Mouse (Mus musculus): ENCODE data around the gene Acp6. TPM values are rescaled to one million over a fixed set of nuclear protein-coding genes. Genes with fewer than 3 reads are reported as not detected.
"Not testable (repeated sequence)": the region's sequence is repeated elsewhere in the genome, so short reads cannot be mapped to it uniquely, and the experiment has no call there.

Acp6 gene
- 15.2 and 19.0 TPM in 2 replicates for polyA plus RNA-seq (2015; fragmentation: Nextera tagmentation; extraction: Ambion mirVana)

DNA sequence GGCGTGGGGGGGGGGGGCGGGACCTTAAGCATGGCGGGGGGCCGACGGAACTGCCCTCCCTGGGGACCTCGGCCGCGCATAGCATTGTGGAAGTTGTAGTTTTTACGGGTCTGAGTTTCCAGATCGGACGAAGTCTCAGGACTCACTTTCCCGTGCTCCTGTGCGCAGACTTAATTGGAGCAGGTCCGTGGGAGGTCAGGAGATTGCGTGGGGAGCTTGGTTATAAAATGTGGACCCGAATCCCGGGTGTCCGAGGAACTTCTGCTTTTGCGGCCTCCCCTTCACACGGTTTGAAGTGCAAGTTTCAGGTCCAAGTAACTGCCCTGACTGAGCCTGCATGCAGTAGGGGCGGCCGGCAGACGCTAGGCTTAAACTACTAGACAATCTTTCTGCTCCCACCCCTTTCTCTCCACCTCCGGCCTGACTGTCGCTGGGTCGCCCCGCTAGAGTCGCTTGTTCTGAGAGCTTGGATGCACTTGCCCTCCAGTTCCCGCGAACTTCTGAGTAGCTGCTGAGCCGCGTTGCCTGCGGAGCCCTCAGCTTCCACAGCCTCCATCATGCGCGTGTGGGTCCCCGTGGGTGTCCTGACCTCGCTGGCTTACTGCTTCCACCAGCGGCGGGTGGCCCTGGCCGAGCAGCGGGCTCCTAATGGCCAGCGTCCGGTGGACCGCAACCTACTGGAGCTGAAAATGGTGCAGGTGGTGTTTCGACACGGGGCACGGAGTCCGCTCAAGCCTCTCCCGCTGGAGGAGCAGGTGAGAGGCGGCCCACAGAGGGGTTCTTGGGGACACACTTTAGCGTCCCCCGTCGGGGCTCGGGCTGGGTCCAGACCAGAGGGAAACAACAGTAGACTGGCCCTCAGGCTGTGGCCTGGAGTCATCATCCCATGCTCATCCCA, at the start of gene Acp6:
Gene Acp6 (plus strand): TSS at position 167 of the 898 bp plus-strand sequence.
- Histone ChIP-seq H3K4me1 (replicated peaks) (peaks cover 19% of the 10 kb centered on the region), H3K9ac (replicated peaks) (peak within 1 kb of the TSS; percentile 75), H3K9me3 (no peaks in the 10 kb centered on the region), H3K27ac (peak within 1 kb of the TSS; percentile 70), H3K27me3 (no peaks in the 10 kb centered on the region), H3K4me3 (replicated peaks) (peak within 1 kb of the TSS; percentile 70), H3K4me2 (replicated peaks) (peak within 1 kb of the TSS; percentile 91), H3K36me3 (no peaks in the 10 kb centered on the region)
- under 1% methylated on average over 50 of the region's 54 CpGs for WGBS
- peak; percentile 95 for ATAC-seq

DNA sequence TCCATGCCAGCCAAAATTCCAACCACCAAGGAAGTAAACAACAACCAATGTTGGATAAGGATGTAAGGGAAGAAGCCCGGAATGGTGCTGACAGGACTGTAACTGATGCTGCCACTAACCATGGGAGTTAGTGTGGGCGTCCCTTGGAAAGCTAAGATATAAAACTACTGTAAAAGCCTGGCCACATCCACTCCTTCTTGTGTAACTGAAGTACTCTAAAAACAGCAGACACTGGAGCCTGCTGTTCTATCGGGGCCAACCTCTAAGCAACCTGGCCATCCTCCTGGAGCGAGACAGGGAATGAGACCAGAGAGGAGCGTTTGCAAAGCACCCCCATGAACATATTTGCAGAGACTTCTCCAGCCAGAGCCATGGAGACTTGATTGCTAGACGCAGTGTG, 41.1 kb upstream of the Acp6 start:
- H3K27me3 ChIP-seq = no peaks in the 10 kb centered on the region
- H3K4me1 ChIP-seq (replicated peaks) = no peaks in the 10 kb centered on the region
- H3K9ac ChIP-seq (replicated peaks) = no peak overlapping the region
- no peak overlapping the region for H3K4me2 ChIP-seq (replicated peaks)
- H3K4me3 ChIP-seq (replicated peaks) = no peak overlapping the region
- H3K36me3 ChIP-seq = no peaks in the 10 kb centered on the region
- no peak overlapping the region for H3K27ac ChIP-seq
- 93% methylated on average over 6 of the region's 6 CpGs for WGBS
- no peaks in the 10 kb centered on the region for H3K9me3 ChIP-seq
- ATAC-seq = no peak

DNA sequence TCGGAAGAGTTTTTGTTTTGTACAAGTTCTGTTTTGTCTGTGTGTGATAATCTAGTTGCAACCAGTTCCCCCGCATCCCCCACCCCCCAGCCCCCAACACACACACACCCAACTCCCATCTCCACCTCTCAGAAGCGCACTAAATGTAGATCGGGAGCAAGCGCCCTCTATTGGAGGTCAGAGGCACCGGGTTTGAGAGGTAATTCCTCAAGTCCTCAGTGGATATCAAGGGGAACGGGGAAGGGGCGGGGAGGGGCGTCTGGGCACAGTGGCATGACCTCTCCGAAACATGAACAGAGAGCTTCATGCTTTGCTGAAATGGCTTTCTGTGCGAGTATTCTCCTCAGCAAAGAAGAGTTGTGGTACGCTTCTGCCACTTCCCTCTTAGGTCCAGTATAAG, 40.3 kb upstream of the Acp6 start:
- no peaks in the 10 kb centered on the region for H3K4me1 ChIP-seq (replicated peaks)
- H3K4me3 ChIP-seq (replicated peaks) = no peak overlapping the region
- H3K9ac ChIP-seq (replicated peaks) = no peak overlapping the region
- no peak overlapping the region for H3K27ac ChIP-seq
- WGBS = 57% methylated on average over 12 of the region's 12 CpGs
- H3K9me3 ChIP-seq = no peaks in the 10 kb centered on the region
- H3K27me3 ChIP-seq = no peaks in the 10 kb centered on the region
- H3K36me3 ChIP-seq = no peaks in the 10 kb centered on the region
- H3K4me2 ChIP-seq (replicated peaks) = no peak overlapping the region
- ATAC-seq = no peak

DNA sequence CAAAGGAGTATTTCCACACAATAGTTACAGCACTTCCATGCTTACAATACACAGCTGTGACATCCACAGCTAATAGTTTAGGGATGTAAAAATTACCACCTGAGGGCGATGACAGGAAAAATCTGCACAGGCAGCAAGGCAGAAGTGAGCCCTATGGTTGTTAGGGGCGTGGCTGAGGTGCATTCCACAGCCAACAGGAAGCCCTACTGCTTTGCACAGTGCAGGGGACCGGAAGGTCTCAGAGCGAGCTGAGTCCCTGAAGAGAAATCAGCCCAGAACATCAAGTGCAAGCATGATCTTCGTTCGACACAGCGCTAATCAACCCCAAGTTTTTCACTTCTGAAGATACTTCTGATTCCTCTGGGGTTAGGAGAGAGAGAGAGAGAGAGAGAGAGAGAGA, 34.4 kb upstream of the Acp6 start:
- WGBS = 61% methylated on average over 7 of the region's 7 CpGs
- no peak overlapping the region for H3K4me2 ChIP-seq (replicated peaks)
- ATAC-seq = no peak
- no peak overlapping the region for H3K27ac ChIP-seq
- H3K4me1 ChIP-seq (replicated peaks) = no peaks in the 10 kb centered on the region
- no peaks in the 10 kb centered on the region for H3K9me3 ChIP-seq
- no peak overlapping the region for H3K4me3 ChIP-seq (replicated peaks)
- no peaks in the 10 kb centered on the region for H3K27me3 ChIP-seq
- H3K9ac ChIP-seq (replicated peaks) = no peak overlapping the region
- H3K36me3 ChIP-seq = no peaks in the 10 kb centered on the region

DNA sequence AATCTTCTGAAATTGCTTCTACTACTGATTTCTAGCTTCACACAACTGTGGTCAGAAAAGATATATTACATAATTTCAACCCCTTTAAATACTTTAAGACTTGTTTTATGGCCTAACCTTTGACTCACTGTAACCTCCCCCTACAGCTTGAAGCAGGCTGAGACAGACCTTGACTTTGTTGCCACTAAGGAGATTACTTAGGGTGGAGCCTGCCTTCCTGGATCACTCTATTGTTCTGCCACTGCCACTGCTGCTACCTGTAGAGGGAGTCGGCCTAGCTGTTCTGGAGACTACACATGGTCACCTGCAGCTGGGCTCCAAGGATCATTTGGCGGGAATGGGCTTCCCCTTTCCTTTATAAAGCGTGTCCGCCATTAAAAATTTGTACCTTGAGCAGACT, 29.2 kb upstream of the Acp6 start:
- H3K9me3 ChIP-seq = 0 out of 2 replicates have a peak, but pooled peaks cover 1% of the 10 kb centered on the region
- no peak overlapping the region for H3K4me3 ChIP-seq (replicated peaks)
- no peaks in the 10 kb centered on the region for H3K27me3 ChIP-seq
- H3K9ac ChIP-seq (replicated peaks) = no peak overlapping the region
- H3K27ac ChIP-seq = no peak overlapping the region
- no peak overlapping the region for H3K4me2 ChIP-seq (replicated peaks)
- WGBS = 84% methylated on average over 4 of the region's 4 CpGs
- ATAC-seq = no peak
- H3K36me3 ChIP-seq = no peaks in the 10 kb centered on the region
- H3K4me1 ChIP-seq (replicated peaks) = no peaks in the 10 kb centered on the region

DNA sequence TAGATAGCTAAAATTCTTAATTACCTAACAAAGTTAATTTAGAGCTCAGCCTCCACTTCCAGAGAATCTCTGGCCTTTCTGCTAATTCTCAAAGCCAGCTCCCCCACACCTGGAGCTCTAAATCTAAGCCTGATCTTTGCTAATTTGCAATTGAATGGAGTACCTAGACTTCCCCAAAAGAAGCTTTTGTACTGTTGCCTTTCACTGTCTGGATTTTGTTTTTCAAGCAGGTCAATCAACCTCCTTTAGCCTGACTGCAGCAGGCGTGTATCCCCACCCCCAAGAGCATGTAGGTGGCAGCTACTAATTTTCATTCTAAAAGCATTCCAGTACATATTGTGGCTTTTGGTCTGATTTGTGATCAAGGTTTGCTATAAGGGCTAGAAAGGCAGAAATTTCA, 20.9 kb upstream of the Acp6 start:
- not testable (repeated sequence) for H3K4me2 ChIP-seq (replicated peaks); H3K27me3 ChIP-seq; H3K9me3 ChIP-seq; H3K4me1 ChIP-seq (replicated peaks); ATAC-seq; H3K4me3 ChIP-seq (replicated peaks); H3K9ac ChIP-seq (replicated peaks); H3K27ac ChIP-seq; H3K36me3 ChIP-seq
- 42% methylated on average over 1 of the region's 1 CpGs for WGBS

DNA sequence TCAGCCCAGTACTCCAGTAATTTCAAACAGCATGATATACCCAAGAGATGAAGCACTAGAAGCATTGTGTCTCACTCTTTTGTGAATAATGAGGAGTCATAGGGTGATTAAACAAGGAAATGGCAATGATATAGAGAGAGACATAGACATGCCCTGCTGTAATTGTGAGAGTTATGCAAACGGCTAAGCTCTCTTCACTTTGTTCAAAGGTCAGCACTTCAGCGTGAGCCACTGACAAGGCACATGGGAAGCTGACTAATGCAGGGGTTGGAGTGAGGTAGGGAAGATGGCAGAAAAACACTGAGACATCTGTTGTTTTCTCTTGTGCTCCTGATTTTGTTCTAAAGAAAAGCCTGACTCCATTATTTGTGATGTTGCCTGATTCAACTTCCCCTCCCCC, 7.5 kb upstream of the Acp6 start:
- Histone ChIP-seq H3K36me3 (no peaks in the 10 kb centered on the region), H3K9ac (replicated peaks) (no peak overlapping the region), H3K27me3 (no peaks in the 10 kb centered on the region), H3K4me2 (replicated peaks) (no peak overlapping the region), H3K4me3 (replicated peaks) (no peak overlapping the region), H3K9me3 (no peaks in the 10 kb centered on the region), H3K4me1 (replicated peaks) (no peaks in the 10 kb centered on the region), H3K27ac (no peak overlapping the region)
- no peak for ATAC-seq
- WGBS = 70% methylated on average over 2 of the region's 2 CpGs

DNA sequence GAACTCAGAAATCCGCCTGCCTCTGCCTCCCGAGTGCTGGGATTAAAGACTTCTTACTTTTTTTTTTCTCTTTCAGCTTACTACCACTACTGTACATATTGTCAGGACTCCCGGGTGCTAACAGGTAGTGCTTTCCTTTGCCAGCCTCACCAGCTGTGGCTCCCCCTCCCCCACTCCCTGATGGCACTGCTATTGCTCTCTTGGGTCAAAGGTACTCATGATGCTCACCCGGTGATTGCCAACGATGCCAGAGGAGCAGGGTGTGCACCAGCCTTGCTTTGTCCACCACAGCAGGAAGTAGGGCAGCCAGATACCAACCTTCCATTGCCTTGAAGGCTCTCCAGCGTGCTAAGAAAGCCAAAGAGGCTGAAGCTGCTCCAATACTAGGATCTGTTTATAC, 2.1 kb upstream of the Acp6 start:
- no peak overlapping the region for H3K4me2 ChIP-seq (replicated peaks)
- H3K27ac ChIP-seq = no peak overlapping the region
- no peaks in the 10 kb centered on the region for H3K9me3 ChIP-seq
- no peak overlapping the region for H3K4me3 ChIP-seq (replicated peaks)
- peaks cover 19% of the 10 kb centered on the region for H3K4me1 ChIP-seq (replicated peaks)
- 91% methylated on average over 6 of the region's 6 CpGs for WGBS
- no peaks in the 10 kb centered on the region for H3K27me3 ChIP-seq
- no peak for ATAC-seq
- no peak overlapping the region for H3K9ac ChIP-seq (replicated peaks)
- H3K36me3 ChIP-seq = no peaks in the 10 kb centered on the region

DNA sequence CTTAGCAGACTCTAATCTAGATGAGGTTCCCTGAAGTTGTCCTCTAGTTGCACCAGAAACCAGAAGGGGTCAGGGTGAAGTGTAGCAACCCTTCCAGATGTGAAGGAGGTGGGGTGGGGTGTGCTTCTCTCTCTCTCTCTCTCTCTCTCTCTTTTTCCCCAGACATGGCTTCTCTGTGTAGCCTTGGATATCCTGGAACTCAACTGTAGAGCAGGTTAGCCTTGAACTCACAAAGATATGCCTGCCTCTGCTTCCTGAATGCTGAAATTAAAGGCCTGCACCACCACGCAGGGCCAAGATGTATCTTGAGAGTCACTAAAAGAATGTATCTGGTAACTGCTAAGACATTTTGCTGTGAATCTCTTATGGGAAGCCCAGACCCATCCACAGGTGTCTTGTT, 1.3 kb upstream of the Acp6 start:
- WGBS = 82% methylated on average over 1 of the region's 1 CpGs
- Histone ChIP-seq H3K9me3 (no peaks in the 10 kb centered on the region), H3K27ac (no peak overlapping the region), H3K4me3 (replicated peaks) (no peak overlapping the region), H3K4me2 (replicated peaks) (no peak overlapping the region), H3K4me1 (replicated peaks) (peaks cover 19% of the 10 kb centered on the region), H3K9ac (replicated peaks) (no peak overlapping the region), H3K36me3 (no peaks in the 10 kb centered on the region), H3K27me3 (no peaks in the 10 kb centered on the region)
- ATAC-seq = no peak

DNA sequence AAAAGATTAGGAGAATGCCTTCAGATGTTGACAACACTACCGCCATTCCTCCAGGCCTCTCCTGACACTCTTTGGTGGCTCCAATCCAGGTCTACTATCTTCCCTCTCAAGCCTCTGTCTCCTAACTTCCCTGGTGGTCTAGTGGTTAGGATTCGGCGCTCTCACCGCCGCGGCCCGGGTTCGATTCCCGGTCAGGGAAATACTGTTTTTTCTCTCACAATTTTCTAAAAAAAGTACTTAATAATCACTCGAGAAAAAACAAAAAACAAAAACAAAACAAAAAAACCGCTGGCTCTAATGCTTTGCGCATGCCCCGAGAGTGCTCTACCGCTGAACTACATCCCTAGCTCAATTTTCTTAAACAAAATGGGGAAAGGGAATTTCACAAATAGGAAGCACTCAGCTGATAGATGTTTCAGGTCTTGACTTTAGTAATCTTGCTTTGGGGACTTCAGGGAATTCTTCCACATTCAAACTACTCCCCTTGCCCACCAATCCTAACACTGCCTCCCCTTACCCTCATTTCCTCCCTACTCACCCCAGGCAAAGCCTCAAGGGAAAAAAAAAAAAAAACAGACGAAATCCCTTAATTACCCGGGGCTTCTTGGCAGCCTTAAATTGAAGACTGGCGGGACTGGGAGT, 498 bp upstream of the Acp6 start:
- ATAC-seq = peak; percentile 62
- Histone ChIP-seq H3K36me3 (no peaks in the 10 kb centered on the region), H3K27ac (peak overlapping the region; percentile 45; the same call in 1 of the 2 replicates), H3K4me2 (replicated peaks) (peak overlapping the region; percentile 91), H3K27me3 (no peaks in the 10 kb centered on the region), H3K9ac (replicated peaks) (peak overlapping the region; percentile 52), H3K4me1 (replicated peaks) (peaks cover 19% of the 10 kb centered on the region), H3K9me3 (no peaks in the 10 kb centered on the region), H3K4me3 (replicated peaks) (peak overlapping the region; percentile 70)
- WGBS = 1% methylated on average over 17 of the region's 17 CpGs

DNA sequence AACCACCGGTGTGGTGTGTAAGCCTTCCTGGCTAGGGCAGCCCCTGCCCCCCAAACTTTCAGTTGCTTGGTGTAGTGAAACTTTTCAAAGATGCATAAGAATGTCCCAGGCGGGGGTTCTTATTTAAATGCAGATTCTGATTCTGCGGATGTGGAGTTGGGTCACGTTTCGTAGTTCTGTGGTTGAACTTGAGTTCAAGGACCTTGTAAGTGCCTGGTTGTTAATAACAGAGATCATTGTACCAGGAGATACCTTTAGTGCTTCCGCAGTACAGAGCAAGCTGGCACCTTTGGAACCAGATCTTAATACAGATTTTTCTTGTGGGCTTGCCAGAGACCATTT, 903 bp downstream of the Acp6 start:
- no peak for ATAC-seq
- H3K4me1 ChIP-seq (replicated peaks) = peaks cover 19% of the 10 kb centered on the region
- H3K4me2 ChIP-seq (replicated peaks) = peak overlapping the region; percentile 91
- no peaks in the 10 kb centered on the region for H3K9me3 ChIP-seq
- peak overlapping the region; percentile 70 for H3K4me3 ChIP-seq (replicated peaks)
- WGBS = 7% methylated on average over 6 of the region's 6 CpGs
- H3K27ac ChIP-seq = 0 out of 2 replicates have a peak overlapping the region, but pooled peaks have one; percentile 70
- no peaks in the 10 kb centered on the region for H3K36me3 ChIP-seq
- H3K27me3 ChIP-seq = no peaks in the 10 kb centered on the region
- peak overlapping the region; percentile 75 for H3K9ac ChIP-seq (replicated peaks)

DNA sequence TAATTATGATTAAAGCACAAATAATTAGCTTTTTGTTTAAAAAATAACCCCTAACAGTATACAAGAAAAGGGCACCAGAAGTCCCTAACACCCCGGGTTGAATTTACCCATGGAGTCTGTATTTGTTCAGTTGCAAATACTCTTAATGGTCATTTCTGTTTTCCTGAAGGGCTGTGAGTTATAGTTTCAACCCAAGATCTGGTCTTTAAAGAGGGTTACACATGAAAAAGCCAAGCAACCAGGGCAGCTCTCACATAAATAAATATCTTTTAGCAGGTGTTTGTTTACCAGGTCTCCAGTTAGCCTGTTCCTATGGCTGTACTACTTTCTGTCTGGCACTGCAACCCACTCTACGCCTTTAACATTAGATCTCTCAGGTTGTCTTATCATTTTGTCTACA, 1.4 kb downstream of the Acp6 start:
- Histone ChIP-seq H3K9me3 (no peaks in the 10 kb centered on the region), H3K4me1 (replicated peaks) (peaks cover 19% of the 10 kb centered on the region), H3K4me3 (replicated peaks) (peak overlapping the region; percentile 70; the same call in 1 of the 2 replicates), H3K9ac (replicated peaks) (no peak overlapping the region), H3K27ac (no peak overlapping the region), H3K36me3 (no peaks in the 10 kb centered on the region), H3K27me3 (no peaks in the 10 kb centered on the region), H3K4me2 (replicated peaks) (peak overlapping the region; percentile 91)
- WGBS = 82% methylated on average over 2 of the region's 2 CpGs
- ATAC-seq = no peak

Measured in midbrain, embryonic 13.5 days (tissue).